Mouse (Mus musculus): ENCODE results near the gene Gnb2. TPM values are rescaled to one million over a fixed set of nuclear protein-coding genes. Genes with fewer than 3 reads are reported as not detected.

Gene Gnb2
- polyA plus RNA-seq, 1 experiment from 2014 or later = 360 TPM

DNA sequence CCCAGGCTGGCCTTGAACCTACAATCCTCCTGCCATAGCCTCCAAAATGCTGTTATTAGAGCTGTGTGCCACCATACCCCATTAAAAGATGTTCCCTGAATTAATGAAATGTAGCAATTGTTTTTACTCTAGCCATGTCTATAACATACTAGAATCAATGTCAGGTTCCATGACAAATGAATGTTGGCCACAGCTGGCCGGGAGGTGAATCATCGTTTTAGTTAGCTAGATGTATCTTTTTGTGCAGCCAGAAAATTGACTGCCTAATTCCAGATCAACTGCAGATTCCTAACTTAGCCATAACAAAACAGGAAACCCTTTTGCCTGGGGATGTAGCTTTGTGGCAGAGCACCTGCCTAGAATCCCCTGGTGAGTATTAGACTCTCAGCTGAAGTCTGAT lies 16.5 kb upstream of the Gnb2 start:
- no peaks in the 10 kb centered on the region for H3K36me3 ChIP-seq (ENCODE audit: control insufficient read depth, insufficient read depth, low read length)
- no peaks in the 10 kb centered on the region for H3K9me3 ChIP-seq (ENCODE audit: control insufficient read depth, low read length)
- H3K4me1 ChIP-seq (ENCODE audit: control insufficient read depth, insufficient read depth, low read length) = no peaks in the 10 kb centered on the region
- H3K9ac ChIP-seq (ENCODE audit: low read length) = no peak overlapping the region
- WGBS = 85% methylated on average over 2 of the region's 2 CpGs
- H3K4me2 ChIP-seq (ENCODE audit: low read depth, severe bottlenecking) = no peak overlapping the region
- peaks cover 10% of the 10 kb centered on the region for H3K27me3 ChIP-seq (ENCODE audit: control insufficient read depth, insufficient read depth, low read length)
- no peak overlapping the region for H3K27ac ChIP-seq (replicated peaks; ENCODE audit: low read depth, low read length)
- H3K4me3 ChIP-seq (ENCODE audit: low read depth, low read length) = no peak overlapping the region
- DNase-seq (ENCODE audit: low spot score) (no peak), ATAC-seq (ENCODE audit: insufficient number of reproducible peaks, low FRiP score, low TSS enrichment, low read depth) (no peak)

DNA sequence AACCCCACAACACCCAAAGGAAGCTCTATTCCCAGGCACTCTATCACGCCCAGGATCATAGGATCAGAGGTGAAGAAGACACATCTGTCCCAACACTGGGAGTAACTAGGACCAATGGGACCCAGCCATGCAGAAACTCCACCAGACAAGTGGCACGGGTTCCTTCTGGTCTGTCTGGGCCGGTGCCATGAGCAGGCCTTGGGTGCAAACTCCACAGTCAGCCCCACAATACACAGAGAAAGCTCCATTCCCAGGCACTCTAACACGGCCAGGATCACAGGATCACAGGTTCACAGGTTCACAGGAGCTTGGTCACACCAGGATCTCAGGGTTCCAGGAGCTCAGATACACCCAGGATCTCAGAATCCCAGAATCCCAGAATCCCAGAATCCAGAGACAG lies 12.3 kb upstream of the Gnb2 start:
- Histone ChIP-seq H3K9ac (ENCODE audit: low read length) (no peak overlapping the region), H3K9me3 (ENCODE audit: control insufficient read depth, low read length) (no peaks in the 10 kb centered on the region), H3K4me1 (ENCODE audit: control insufficient read depth, insufficient read depth, low read length) (no peaks in the 10 kb centered on the region), H3K36me3 (ENCODE audit: control insufficient read depth, insufficient read depth, low read length) (no peaks in the 10 kb centered on the region), H3K27me3 (ENCODE audit: control insufficient read depth, insufficient read depth, low read length) (no peaks in the 10 kb centered on the region), H3K4me2 (ENCODE audit: low read depth, severe bottlenecking) (no peak overlapping the region), H3K4me3 (ENCODE audit: low read depth, low read length) (no peak overlapping the region), H3K27ac (replicated peaks; ENCODE audit: low read depth, low read length) (no peak overlapping the region)
- no peak for ATAC-seq (ENCODE audit: insufficient number of reproducible peaks, low FRiP score, low TSS enrichment, low read depth)
- DNase-seq (ENCODE audit: low spot score) = no peak
- 70% methylated on average over 4 of the region's 4 CpGs for WGBS

DNA sequence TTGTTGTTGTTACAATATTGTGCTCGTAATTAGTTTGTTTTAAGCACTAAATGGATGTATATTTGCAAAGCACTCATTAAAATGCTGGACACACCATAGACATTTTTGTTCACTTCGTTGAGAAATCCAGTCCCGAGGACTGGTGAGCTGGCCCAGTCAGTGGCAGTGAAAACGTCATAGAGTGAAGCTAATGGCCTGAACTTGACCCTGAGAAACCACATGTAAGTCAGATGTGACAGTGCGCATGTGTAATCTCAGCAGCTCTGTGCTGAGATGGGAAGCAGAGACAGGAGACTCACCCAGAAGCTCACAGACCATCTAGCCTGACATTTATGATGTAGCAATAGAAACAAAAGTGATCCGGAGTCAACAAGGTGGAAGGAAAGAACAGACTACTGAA lies 11.6 kb upstream of the Gnb2 start:
- 68% methylated on average over 6 of the region's 6 CpGs for WGBS
- DNase-seq (ENCODE audit: low spot score) = no peak
- no peak overlapping the region for H3K4me3 ChIP-seq (ENCODE audit: low read depth, low read length)

DNA sequence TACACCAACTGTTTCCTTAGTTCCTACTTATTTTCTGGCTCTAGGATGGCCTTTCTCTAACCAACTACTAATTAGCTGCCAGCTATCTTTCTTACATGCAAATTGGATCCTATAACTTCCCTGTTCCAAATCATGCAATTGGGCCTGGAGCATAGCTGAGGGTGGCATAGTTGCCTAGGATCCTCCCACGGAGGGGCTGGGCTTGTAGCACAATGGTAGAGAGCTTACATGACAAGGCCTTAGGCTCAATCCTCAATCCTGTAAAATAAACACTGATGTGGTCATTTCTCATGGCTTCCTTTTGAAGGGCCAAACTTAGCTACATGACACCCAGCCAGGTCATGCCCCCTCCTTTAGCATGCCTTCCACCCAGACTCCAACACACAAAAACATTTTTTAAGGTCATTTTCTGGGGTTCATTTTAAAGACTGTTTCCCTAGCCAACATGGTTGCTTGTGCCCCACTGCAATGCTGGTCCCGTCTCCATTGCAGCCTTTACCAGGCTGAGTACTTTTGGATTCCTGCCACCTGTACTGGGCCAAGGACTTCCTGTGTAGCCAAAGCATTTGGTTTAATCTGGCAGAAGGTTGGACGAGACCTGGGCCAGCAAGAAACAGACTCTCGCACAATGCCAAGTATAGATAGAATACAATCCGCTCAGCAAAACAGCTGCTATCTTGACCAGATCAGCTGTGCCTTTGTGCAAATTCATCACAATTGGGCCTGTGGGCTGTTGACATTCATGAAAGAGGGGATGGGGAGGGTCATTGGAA lies 8.6 kb upstream of the Gnb2 start:
- Histone ChIP-seq H3K9ac (ENCODE audit: low read length) (no peak overlapping the region), H3K27ac (replicated peaks; ENCODE audit: low read depth, low read length) (no peak overlapping the region), H3K9me3 (ENCODE audit: control insufficient read depth, low read length) (no peaks in the 10 kb centered on the region), H3K4me2 (ENCODE audit: low read depth, severe bottlenecking) (no peak overlapping the region), H3K4me1 (ENCODE audit: control insufficient read depth, insufficient read depth, low read length) (no peaks in the 10 kb centered on the region), H3K36me3 (ENCODE audit: control insufficient read depth, insufficient read depth, low read length) (no peaks in the 10 kb centered on the region), H3K4me3 (ENCODE audit: low read depth, low read length) (no peak overlapping the region), H3K27me3 (ENCODE audit: control insufficient read depth, insufficient read depth, low read length) (no peaks in the 10 kb centered on the region)
- WGBS = 84% methylated on average over 5 of the region's 5 CpGs
- ATAC-seq (ENCODE audit: insufficient number of reproducible peaks, low FRiP score, low TSS enrichment, low read depth) (no peak), DNase-seq (ENCODE audit: low spot score) (no peak)

More for the DNA sequence above, 11.6 kb upstream of the Gnb2 start:
- no peaks in the 10 kb centered on the region for H3K4me1 ChIP-seq (ENCODE audit: control insufficient read depth, insufficient read depth, low read length)
- H3K36me3 ChIP-seq (ENCODE audit: control insufficient read depth, insufficient read depth, low read length) = no peaks in the 10 kb centered on the region
- H3K9ac ChIP-seq (ENCODE audit: low read length) = no peak overlapping the region
- ATAC-seq (ENCODE audit: insufficient number of reproducible peaks, low FRiP score, low TSS enrichment, low read depth) = no peak
- no peaks in the 10 kb centered on the region for H3K9me3 ChIP-seq (ENCODE audit: control insufficient read depth, low read length)
- no peaks in the 10 kb centered on the region for H3K27me3 ChIP-seq (ENCODE audit: control insufficient read depth, insufficient read depth, low read length)
- no peak overlapping the region for H3K4me2 ChIP-seq (ENCODE audit: low read depth, severe bottlenecking)
- no peak overlapping the region for H3K27ac ChIP-seq (replicated peaks; ENCODE audit: low read depth, low read length)

DNA sequence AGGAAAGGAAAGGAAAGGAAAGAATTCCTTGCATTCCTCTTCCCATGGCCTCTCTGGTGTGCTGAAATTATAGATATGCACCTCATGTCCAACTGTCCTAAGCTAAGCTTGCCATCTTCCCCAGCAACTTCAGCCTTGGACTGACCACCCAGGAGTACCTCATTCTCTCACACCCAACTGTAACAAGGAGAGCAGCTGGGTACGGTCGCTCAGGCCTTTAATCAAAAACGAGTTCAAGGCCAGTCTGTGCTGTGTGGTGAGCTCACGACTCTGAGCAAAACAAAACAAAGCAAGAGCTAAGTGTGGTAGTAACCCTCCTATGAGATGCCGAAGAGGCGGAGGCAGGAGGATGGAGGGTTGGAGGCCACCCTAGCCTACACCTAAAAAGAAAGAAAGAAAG lies 7.7 kb upstream of the Gnb2 start:
- ATAC-seq (ENCODE audit: insufficient number of reproducible peaks, low FRiP score, low TSS enrichment, low read depth) = no peak
- Histone ChIP-seq H3K4me3 (ENCODE audit: low read depth, low read length) (no peak overlapping the region), H3K4me2 (ENCODE audit: low read depth, severe bottlenecking) (no peak overlapping the region), H3K4me1 (ENCODE audit: control insufficient read depth, insufficient read depth, low read length) (no peaks in the 10 kb centered on the region), H3K36me3 (ENCODE audit: control insufficient read depth, insufficient read depth, low read length) (no peaks in the 10 kb centered on the region), H3K9ac (ENCODE audit: low read length) (no peak overlapping the region), H3K27me3 (ENCODE audit: control insufficient read depth, insufficient read depth, low read length) (no peaks in the 10 kb centered on the region), H3K9me3 (ENCODE audit: control insufficient read depth, low read length) (no peaks in the 10 kb centered on the region), H3K27ac (replicated peaks; ENCODE audit: low read depth, low read length) (no peak overlapping the region)
- no peak for DNase-seq (ENCODE audit: low spot score)
- 76% methylated on average over 6 of the region's 6 CpGs for WGBS

DNA sequence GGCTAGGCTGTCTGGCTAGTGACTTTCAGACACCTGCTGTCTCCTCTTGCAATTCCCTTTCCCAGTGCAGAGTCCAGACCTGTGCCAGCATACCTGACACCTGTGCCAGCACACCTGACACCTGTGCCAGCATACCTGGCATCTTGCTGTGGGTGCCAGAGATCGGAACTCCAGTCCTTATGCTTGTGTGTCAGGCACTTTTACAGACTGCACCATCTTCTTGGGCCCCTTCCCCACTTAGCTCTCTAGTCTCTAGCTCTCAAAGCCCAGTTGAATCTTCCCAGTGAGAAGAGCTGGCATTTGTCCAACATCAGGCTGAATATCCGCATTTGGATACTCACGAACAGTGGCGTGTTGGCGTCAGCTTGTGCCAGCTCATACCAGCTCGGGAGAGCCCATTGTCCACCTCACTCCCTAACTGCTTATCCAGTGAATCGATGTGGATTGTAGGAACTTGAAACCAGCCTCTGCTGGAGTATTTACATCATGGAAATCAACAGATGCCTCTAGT lies 6.0 kb upstream of the Gnb2 start:
- H3K27ac ChIP-seq (replicated peaks; ENCODE audit: low read depth, low read length) = no peak overlapping the region
- H3K36me3 ChIP-seq (ENCODE audit: control insufficient read depth, insufficient read depth, low read length) = no peaks in the 10 kb centered on the region
- WGBS = 73% methylated on average over 7 of the region's 7 CpGs
- H3K9me3 ChIP-seq (ENCODE audit: control insufficient read depth, low read length) = no peaks in the 10 kb centered on the region
- H3K4me1 ChIP-seq (ENCODE audit: control insufficient read depth, insufficient read depth, low read length) = no peaks in the 10 kb centered on the region
- no peak overlapping the region for H3K4me3 ChIP-seq (ENCODE audit: low read depth, low read length)
- no peaks in the 10 kb centered on the region for H3K27me3 ChIP-seq (ENCODE audit: control insufficient read depth, insufficient read depth, low read length)
- no peak overlapping the region for H3K4me2 ChIP-seq (ENCODE audit: low read depth, severe bottlenecking)
- no peak for DNase-seq (ENCODE audit: low spot score)
- no peak for ATAC-seq (ENCODE audit: insufficient number of reproducible peaks, low FRiP score, low TSS enrichment, low read depth)
- H3K9ac ChIP-seq (ENCODE audit: low read length) = no peak overlapping the region

DNA sequence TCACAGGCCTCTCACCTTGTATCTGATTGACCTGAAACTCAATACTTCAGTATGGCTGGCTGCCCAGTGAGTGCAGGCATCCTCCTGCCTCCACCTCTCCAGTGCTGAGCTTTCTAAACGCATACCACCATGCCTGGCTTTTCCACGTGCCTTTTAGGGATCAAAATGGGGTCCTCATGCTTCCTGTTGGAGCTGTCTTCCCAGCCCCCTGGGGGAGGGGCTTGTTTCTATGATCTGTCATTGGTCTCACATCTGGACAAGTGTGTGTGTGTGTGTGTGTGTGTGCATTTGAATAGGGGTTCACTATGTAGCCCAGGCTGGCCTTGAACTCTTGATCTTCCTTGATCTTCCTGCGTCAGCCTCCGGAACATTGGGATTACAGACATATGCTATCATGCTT lies 4.2 kb upstream of the Gnb2 start:
- no peak overlapping the region for H3K4me2 ChIP-seq (ENCODE audit: low read depth, severe bottlenecking)
- H3K27ac ChIP-seq (replicated peaks; ENCODE audit: low read depth, low read length) = no peak overlapping the region
- no peak for ATAC-seq (ENCODE audit: insufficient number of reproducible peaks, low FRiP score, low TSS enrichment, low read depth)
- no peaks in the 10 kb centered on the region for H3K36me3 ChIP-seq (ENCODE audit: control insufficient read depth, insufficient read depth, low read length)
- no peak for DNase-seq (ENCODE audit: low spot score)
- no peak overlapping the region for H3K4me3 ChIP-seq (ENCODE audit: low read depth, low read length)
- H3K9ac ChIP-seq (ENCODE audit: low read length) = no peak overlapping the region
- WGBS = 58% methylated on average over 4 of the region's 4 CpGs
- no peaks in the 10 kb centered on the region for H3K4me1 ChIP-seq (ENCODE audit: control insufficient read depth, insufficient read depth, low read length)
- no peaks in the 10 kb centered on the region for H3K27me3 ChIP-seq (ENCODE audit: control insufficient read depth, insufficient read depth, low read length)
- no peaks in the 10 kb centered on the region for H3K9me3 ChIP-seq (ENCODE audit: control insufficient read depth, low read length)

DNA sequence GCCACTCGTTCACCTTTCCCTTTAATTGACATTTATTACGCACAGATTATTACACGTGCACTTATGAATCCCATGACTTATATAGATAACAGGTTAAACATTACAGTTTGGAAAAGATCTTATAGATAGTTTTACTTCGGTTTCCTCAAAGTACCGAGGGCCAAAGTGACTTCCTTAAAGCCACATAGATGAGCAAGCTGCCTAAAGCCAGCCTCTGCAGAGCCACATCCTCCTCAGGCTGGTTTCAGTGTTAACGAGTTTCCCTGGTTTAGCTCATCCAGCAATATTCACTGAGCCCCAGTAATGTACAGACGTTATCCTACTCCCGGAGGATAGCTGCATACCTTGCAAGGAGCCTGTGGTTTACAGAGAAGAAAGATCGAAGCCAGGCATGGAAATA lies 2.0 kb upstream of the Gnb2 start:
- 86% methylated on average over 9 of the region's 9 CpGs for WGBS
- Histone ChIP-seq H3K9me3 (ENCODE audit: control insufficient read depth, low read length) (no peaks in the 10 kb centered on the region), H3K36me3 (ENCODE audit: control insufficient read depth, insufficient read depth, low read length) (no peaks in the 10 kb centered on the region), H3K9ac (ENCODE audit: low read length) (no peak overlapping the region), H3K4me1 (ENCODE audit: control insufficient read depth, insufficient read depth, low read length) (peaks cover 4% of the 10 kb centered on the region), H3K4me3 (ENCODE audit: low read depth, low read length) (no peak overlapping the region), H3K27me3 (ENCODE audit: control insufficient read depth, insufficient read depth, low read length) (no peaks in the 10 kb centered on the region), H3K27ac (replicated peaks; ENCODE audit: low read depth, low read length) (no peak overlapping the region), H3K4me2 (ENCODE audit: low read depth, severe bottlenecking) (no peak overlapping the region)
- ATAC-seq (ENCODE audit: insufficient number of reproducible peaks, low FRiP score, low TSS enrichment, low read depth) (no peak), DNase-seq (ENCODE audit: low spot score) (no peak)

DNA sequence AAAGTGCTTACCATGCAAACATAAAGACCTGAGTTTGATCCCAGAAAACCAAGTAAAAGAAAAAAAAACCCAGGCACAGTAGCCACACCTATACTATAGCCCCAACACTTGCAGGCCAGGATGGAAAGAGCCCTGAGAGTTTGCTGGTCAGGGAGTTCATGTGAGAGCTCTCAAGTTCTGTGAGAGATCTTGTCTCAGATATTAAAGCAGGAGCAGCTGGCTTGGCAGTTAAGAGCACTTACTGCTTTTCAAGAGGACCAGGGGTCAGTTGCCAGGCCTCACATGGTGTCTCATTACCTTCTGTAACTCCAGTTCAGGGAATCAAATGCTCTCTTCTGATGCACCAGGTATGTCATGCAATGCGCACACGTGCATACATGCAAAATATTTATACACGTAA lies 1.5 kb upstream of the Gnb2 start:
- no peak overlapping the region for H3K9ac ChIP-seq (ENCODE audit: low read length)
- H3K27me3 ChIP-seq (ENCODE audit: control insufficient read depth, insufficient read depth, low read length) = no peaks in the 10 kb centered on the region
- no peak overlapping the region for H3K27ac ChIP-seq (replicated peaks; ENCODE audit: low read depth, low read length)
- no peaks in the 10 kb centered on the region for H3K36me3 ChIP-seq (ENCODE audit: control insufficient read depth, insufficient read depth, low read length)
- H3K9me3 ChIP-seq (ENCODE audit: control insufficient read depth, low read length) = no peaks in the 10 kb centered on the region
- 95% methylated on average over 3 of the region's 3 CpGs for WGBS
- DNase-seq (ENCODE audit: low spot score) (no peak), ATAC-seq (ENCODE audit: insufficient number of reproducible peaks, low FRiP score, low TSS enrichment, low read depth) (no peak)
- no peak overlapping the region for H3K4me2 ChIP-seq (ENCODE audit: low read depth, severe bottlenecking)
- H3K4me3 ChIP-seq (ENCODE audit: low read depth, low read length) = no peak overlapping the region
- peaks cover 8% of the 10 kb centered on the region for H3K4me1 ChIP-seq (ENCODE audit: control insufficient read depth, insufficient read depth, low read length)
